Mouse (Mus musculus): Measurements from ENCODE around the gene Cmah.

GRCm38 (mm10) chr13:24403054-24403453, 75.8 kb downstream of the Cmah start:
- TF ChIP-seq POLR2A (IDR thresholded peaks at IDR 0.05; ENCODE audit: low read depth, low read length) (no peak), CTCF (IDR thresholded peaks at IDR 0.05; ENCODE audit: borderline replicate concordance, insufficient read depth, low read length) (no peak)
